Mouse (Mus musculus): Measurements from ENCODE around the gene Cwc27.

DNA sequence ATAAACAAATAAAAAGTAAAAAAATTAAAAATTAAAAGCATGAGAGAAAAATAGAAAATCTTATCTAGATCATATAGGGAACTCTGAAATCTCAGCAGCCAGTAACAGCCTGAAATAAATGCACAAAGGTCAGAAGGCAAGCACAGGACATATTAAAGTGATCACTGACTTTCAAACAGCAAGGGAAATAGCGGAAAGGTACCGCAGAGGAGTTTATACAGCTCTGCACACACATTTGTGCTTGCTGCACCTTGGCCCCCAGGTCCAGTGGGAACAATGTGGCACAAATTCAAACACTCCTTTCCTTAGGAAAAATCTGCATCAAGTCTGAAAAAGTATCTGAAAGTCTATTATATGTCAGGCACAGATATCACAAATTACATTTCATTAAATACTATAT lies 166.3 kb downstream of the Cwc27 start:
- no peak for TF ChIP-seq HCFC1 (IDR thresholded peaks at IDR 0.05; ENCODE audit: borderline replicate concordance, insufficient read depth, low read length)
- no peak for TF ChIP-seq ZC3H11A (IDR thresholded peaks at IDR 0.05; ENCODE audit: borderline replicate concordance, low read depth, low read length)
- no peak for TF ChIP-seq CHD2 (IDR thresholded peaks at IDR 0.05; ENCODE audit: low read depth, low read length)
- no peak for TF ChIP-seq ZNF384 (IDR thresholded peaks at IDR 0.05; ENCODE audit: low read depth, low read length)

All from ES-E14 (cell line).